Mouse (Mus musculus): ENCODE data around the gene Hps5.

DNA sequence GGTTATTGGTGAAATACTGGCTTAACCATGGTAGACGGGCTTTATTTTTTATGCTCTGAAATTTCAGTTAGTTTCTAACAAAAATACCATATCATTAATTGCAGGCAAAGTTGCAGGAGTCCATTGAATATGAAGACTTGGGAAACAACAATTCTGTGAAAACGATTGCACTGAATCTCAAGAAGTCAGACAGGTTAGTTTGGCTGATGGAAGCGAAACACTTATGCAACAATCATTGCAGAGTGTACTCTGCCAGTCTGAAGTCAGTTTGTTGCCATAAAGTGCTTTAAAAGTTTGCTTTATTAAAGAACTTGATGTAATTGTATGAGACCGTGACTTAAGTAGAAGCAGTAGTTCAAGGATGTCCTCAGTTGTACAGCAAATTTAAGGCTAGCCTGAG is 18.1 kb upstream of the Hps5 start:
- TF ChIP-seq GATA1 (IDR thresholded peaks at IDR 0.05; ENCODE audit: borderline replicate concordance, low read length) (no peak), FLI1 (IDR thresholded peaks at IDR 0.05; ENCODE audit: low read length) (no peak)
